Mouse (Mus musculus) urinary bladder, postnatal 10 days (tissue): ENCODE measurements around the gene Vmn1r221.
"Not testable (repeated sequence)": the region's sequence is repeated elsewhere in the genome, so short reads cannot be mapped to it uniquely, and the experiment has no call there.

Experiments
- DNase-seq: peaks from one replicate; pipeline ENCODE4 v3.0.0; 2022; ENCODE audit warnings: low spot score

Vmn1r221 gene

GRCm38 (mm10) chr13:23213827-23214226 is at the start of gene Vmn1r221:
Gene Vmn1r221 (plus strand): TSS chr13:23214127.
- DNase-seq: not testable (repeated sequence)

GRCm38 (mm10) chr13:23166471-23166870 is 47.5 kb upstream of the Vmn1r221 start:
- DNase-seq: not testable (repeated sequence)

DNA sequence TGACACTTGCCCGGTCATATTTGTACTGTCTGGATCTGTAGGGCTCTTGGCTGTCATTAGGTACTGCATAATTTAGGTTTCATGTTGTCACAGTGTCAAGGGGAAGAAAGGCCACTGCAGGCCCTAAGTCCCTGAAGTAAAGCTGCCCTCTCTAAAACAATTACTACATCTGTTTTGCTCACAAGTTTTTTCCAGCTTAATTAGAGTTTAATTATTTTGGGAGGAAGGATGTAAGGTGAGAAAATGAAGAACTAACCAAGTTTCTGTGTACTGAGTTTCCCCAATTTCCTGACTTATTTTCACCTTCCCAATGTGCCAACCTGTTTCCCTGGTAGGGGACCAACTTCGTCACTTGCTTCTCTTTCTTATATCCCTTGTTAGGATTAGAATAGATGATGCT is 26.1 kb upstream of the Vmn1r221 start, which contains the start of gene Vmn1r220:
Gene Vmn1r220 (minus strand): TSS at position 101 of the 400 bp plus-strand sequence.
- no peak for DNase-seq

DNA sequence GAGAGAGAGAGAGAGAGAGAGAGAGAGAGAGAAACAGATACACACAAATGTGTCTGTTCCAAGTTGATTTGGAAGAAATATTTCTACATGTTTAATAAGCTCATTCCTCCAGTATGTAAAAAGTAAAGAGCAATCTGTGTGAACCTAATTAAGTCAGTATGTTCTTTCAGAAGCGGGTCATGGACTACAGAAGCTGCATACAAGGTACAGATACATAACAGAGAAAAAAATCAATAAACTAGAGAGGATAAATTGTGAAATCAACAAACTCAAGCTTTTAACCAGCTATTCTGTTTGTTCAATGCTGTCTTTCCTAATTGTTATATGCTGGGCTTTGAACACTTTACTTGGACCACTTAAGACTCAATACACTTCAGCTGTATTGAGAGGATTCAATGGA is 10.0 kb upstream of the Vmn1r221 start:
- not testable (repeated sequence) for DNase-seq

DNA sequence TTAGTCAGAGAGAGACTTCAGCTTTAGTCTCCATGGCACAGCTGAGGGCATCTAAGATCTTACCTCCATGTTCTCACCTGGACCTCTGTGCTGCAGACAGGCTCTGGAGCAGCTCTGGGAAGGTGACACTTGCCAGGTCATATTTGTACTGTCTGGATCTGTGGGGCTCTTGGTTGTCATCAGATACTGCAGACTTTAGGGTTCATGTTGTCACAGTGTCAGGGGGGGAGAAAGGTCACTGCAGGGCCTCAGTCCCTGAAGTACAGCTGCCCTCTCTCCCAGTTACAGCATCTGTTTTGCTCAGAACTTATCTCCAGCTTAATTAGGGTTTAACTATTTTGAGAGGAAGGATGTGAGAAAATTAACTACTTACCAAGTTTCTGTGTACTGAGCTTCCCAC is 21.9 kb downstream of the Vmn1r221 start, which contains the start of gene Vmn1r222:
Gene Vmn1r222 (minus strand): TSS at position 101 of the 400 bp plus-strand sequence.
- not testable (repeated sequence) for DNase-seq

- not testable (repeated sequence) for DNase-seq
Measured at GRCm38 (mm10) chr13:23246834-23247233, 32.9 kb downstream of the Vmn1r221 start, which contains the start of gene Vmn1r223. Gene Vmn1r223 (plus strand): TSS chr13:23247134.

DNA sequence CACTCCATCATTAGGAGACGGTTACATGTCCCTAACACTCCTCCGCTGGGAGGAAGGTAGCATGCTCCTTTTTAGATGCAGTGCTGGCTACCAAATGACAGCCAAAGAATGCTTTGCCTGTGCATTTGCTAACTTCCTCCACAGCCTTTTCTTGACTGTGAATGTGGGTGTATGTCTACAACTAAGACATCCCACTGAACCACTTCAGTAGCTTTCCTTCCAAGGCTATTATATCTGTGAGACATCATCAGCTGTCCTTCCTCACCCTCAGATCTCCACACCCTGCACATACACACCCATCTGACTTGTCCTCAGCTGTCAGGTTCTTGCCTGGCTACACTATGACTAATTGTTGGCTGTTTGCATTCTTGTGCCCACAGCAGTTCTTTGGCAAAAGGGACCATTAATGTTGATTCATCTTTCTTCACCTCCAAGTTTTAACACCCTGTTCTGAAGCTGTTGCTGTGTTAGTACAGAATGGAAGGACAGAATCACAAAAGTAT is 44.7 kb downstream of the Vmn1r221 start:
- no peak for DNase-seq

DNA sequence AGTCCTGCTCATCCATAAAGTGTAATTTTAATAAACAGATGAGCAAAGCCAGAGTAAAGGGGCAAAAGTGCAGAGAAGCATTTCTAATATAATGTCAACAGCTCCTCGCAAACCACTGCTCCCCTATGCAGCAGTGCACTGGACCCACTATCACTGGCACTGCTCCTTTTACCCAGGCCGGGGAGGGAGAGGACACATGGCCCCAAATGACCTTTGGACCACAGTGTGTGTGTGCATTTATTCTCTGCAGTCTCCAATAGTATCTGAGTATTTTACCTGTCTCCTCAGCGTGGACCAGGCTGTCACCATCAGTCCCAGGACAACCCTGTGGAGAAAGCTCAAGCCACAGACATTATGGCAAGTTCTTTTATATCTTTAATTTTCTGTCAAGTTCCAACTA is 54.7 kb downstream of the Vmn1r221 start:
- DNase-seq: not testable (repeated sequence)

DNA sequence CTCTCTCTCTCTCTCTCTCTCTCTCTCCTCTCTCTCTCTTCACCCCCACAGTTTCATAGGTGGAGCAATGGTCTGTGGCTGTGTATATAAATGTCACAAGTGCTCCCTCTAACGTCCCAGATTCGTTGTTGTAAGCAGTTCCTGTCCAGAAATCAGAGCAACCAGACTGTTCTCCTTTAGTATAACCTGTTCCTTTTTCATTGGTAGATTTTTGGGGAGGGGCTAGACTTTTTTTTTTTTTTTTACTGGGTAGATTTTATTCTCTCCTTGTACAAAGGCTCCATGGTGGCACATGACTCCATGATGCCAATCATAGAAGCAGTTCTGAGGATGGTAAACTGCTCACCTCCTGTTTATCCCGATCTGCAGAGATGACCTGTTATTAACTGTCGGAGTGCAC is 55.2 kb downstream of the Vmn1r221 start:
- DNase-seq: not testable (repeated sequence)

GRCm38 (mm10) chr13:23269681-23270080 is 55.8 kb downstream of the Vmn1r221 start:
- DNase-seq: no peak

DNA sequence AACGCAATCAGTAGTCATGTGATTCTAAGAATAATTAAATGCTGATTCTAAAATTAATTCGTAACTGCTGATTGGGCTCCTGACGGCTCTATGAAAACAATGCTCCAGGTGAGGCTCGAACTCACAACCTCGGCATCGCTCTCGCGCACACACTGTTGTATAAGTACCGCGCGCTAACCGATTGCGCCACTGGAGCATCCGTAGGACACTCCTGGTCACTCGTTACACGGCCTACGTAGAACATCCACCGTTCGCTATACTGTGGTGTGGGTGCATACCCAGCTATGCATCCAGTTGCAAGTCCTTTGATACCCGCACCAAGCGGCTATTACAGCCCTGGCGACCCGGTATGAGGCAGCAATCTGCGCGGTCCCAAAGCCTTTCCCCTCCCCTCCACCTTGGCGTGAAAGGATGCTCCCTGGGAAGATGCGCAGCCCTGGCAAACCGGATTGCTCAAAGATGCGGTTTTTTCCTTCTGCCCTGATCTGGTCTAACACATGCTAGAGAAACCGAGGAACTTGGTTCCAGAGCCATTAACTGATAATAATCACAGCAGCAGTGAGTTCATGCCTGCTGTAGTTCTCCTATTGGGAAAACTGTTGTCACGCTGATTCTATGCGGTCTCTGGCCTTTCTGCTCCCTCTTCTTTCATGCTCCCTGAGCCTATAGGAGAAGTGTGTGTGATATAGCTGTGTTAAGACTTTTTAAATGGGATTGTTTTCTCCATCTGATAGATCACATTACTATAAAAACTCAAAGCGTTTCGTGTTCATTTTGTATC is 56.6 kb downstream of the Vmn1r221 start:
- no peak for DNase-seq
